Mouse (Mus musculus) stomach, postnatal 0 days (tissue): Measurements from ENCODE around the gene Pafah1b2. TPM values are rescaled to one million over a fixed set of nuclear protein-coding genes. Genes with fewer than 3 reads are reported as not detected.

Source experiments
- ATAC-seq: fragments of 200-750 bp; cut with Nextera tagmentation; 2 replicates; pipeline ENCODE4 v1.8.0; 2017; ENCODE audit not compliant: low FRiP score, low TSS enrichment
- DNase-seq: peaks from one replicate; pipeline ENCODE4 v3.0.0-alpha.2; 2016; ENCODE audit warnings: low spot score
- H3K27ac ChIP-seq: fragments of 300-500 bp; sonication (generic); replicated peaks from 2 replicates; pipeline ENCODE4 v1.5.1; 2014; ENCODE audit warnings: mild to moderate bottlenecking, control low read depth
- H3K27me3 ChIP-seq: fragments of 300-500 bp; sonication (generic); 2 replicates; pipeline ENCODE4 v1.6.1; 2014; ENCODE audit warnings: low read length; ENCODE audit not compliant: control insufficient read depth, insufficient read depth
- H3K36me3 ChIP-seq: fragments of 300-500 bp; sonication (generic); 2 replicates; pipeline ENCODE4 v1.6.1; 2014; ENCODE audit warnings: low read length, mixed read lengths; ENCODE audit not compliant: control insufficient read depth, insufficient read depth
- H3K4me1 ChIP-seq: fragments of 300-500 bp; sonication (generic); replicated peaks from 2 replicates; pipeline ENCODE4 v1.6.1; 2014; ENCODE audit warnings: antibody characterized with exemption; ENCODE audit not compliant: control insufficient read depth, insufficient read depth
- H3K4me2 ChIP-seq: fragments of 300-500 bp; sonication (generic); replicated peaks from 2 replicates; pipeline ENCODE4 v1.6.1; 2014; ENCODE audit warnings: low read depth, mild to moderate bottlenecking, control low read depth, moderate library complexity
- H3K4me3 ChIP-seq: fragments of 300-500 bp; sonication (generic); 2 replicates; pipeline ENCODE4 v1.5.1; 2014; ENCODE audit warnings: low read depth, low read length, control low read depth
- H3K9ac ChIP-seq: fragments of 300-500 bp; sonication (generic); 2 replicates; pipeline ENCODE4 v1.6.1; 2014; ENCODE audit warnings: mild to moderate bottlenecking, low read length, control low read depth, mixed read lengths
- H3K9me3 ChIP-seq: fragments of 300-500 bp; sonication (generic); 2 replicates; pipeline ENCODE4 v1.6.1; 2016; ENCODE audit warnings: low read length; ENCODE audit not compliant: control insufficient read depth
- CTCF ChIP-seq: IDR thresholded peaks from 2 replicates; pipeline ENCODE4 v1.5.1; 2016; ENCODE audit warnings: antibody characterized with exemption, low read depth, mild to moderate bottlenecking, moderate library complexity
- EP300 ChIP-seq: optimal IDR thresholded peaks from 2 replicates; pipeline ENCODE3; 2016; ENCODE audit warnings: antibody characterized with exemption
- WGBS: fragments of 180-500 bp; shearing (Covaris S2); extraction: QIAGEN DNeasy Blood & Tissue Kit; methylation state at CpG from one replicate; pipeline ENCODE4 v1.1.7; 2014; 5-methylcytosine and 5-hydroxymethylcytosine counted together
- polyA plus RNA-seq: library from polyadenylated mRNA; unstranded; fragments of >200 nt; fragmentation: Nextera tagmentation; extraction: Ambion mirVana; gene quantifications from 2 replicates; pipeline ENCODE4 v1.2.1, GENCODE M21; 2015

The Pafah1b2 gene
- polyA plus RNA-seq, 1 experiment from 2014 or later: 79.0 TPM

DNA sequence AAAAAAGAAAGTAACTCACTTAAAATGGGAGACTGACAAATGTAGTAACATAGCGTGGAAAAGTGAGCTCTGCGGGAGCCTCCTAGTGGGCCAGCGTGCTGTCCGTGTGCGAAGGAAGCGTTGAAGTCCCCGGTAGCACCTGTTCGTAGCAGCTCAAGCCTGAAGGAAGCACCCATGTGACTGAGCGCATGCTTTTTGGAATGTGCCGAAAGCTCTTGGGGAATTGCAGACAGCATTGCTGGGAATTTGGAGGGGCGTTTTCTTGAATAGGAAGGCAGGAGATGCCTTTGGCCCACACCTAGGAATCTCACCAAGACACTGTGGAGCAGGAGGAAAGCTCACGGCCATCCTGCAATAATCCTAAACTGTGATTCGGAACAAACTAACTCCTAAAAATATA, 26.3 kb upstream of the Pafah1b2 start:
- no peak overlapping the region for H3K4me2 ChIP-seq
- H3K9ac ChIP-seq: no peak overlapping the region
- TF ChIP-seq EP300 (no peak), CTCF (no peak)
- no peak overlapping the region for H3K4me3 ChIP-seq
- WGBS: 92% methylated on average over 13 of the region's 13 CpGs
- no peak for ATAC-seq
- no peaks in the 10 kb centered on the region for H3K36me3 ChIP-seq
- peaks cover 2% of the 10 kb centered on the region; the same call in 1 of the 2 replicates for H3K4me1 ChIP-seq
- H3K9me3 ChIP-seq: no peaks in the 10 kb centered on the region
- no peaks in the 10 kb centered on the region for H3K27me3 ChIP-seq
- no peak overlapping the region for H3K27ac ChIP-seq
- no peak for DNase-seq

DNA sequence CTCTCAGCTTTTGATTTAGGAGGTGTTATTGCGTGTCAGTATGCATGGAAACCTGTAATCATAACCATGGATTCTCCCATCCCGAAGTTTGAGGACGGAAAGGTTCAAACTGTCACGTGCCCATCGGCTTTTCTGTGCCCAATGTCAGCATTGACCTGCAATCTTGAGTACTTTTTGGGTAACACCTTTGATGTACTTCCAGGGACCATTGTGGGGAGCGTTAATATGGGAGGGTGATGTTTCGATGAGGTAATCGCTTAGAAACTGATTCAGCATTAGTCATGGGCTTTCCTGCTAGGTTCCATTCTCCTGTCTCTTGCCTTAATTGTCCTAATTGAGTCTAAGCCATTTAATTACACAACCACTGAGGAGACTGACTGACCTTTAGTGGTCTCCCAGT, 24.4 kb upstream of the Pafah1b2 start:
- no peak overlapping the region for H3K4me3 ChIP-seq
- H3K9ac ChIP-seq: no peak overlapping the region
- H3K4me1 ChIP-seq: peaks cover 7% of the 10 kb centered on the region
- H3K27me3 ChIP-seq: no peaks in the 10 kb centered on the region
- H3K9me3 ChIP-seq: no peaks in the 10 kb centered on the region
- ATAC-seq: no peak
- no peak for DNase-seq
- no peak overlapping the region for H3K27ac ChIP-seq
- WGBS: 91% methylated on average over 8 of the region's 8 CpGs
- no peaks in the 10 kb centered on the region for H3K36me3 ChIP-seq
- TF ChIP-seq EP300 (no peak), CTCF (no peak)
- H3K4me2 ChIP-seq: no peak overlapping the region

DNA sequence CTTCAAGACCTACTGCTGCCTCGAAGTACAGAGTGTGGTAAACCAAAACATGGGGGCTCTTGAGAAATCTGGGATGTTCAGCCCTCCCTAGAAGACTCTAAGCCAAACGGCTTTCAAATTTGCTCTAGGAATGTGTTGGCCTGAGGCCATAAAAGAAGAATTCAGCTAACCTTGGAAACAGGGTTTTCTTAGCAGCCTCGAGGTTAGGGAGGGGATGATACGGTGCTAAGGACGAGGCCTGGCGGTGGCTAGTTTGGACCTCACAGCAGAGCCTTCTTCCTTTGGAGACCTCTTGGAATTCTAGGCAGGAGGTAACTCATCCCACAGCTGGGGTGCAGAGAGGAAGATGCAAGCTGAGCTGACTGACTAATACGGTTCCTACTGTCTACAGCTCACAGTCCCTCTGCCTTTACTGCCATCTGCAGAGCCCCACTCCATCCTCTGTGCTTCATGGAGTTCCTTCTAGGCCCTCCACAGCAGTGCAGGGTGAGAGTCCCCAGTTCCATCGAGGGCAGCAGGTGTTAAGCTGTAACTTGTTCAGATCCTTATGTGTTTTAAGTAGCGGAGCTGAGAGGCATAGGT, 22.9 kb upstream of the Pafah1b2 start:
- Histone ChIP-seq H3K36me3 (no peaks in the 10 kb centered on the region), H3K4me1 (peaks cover 7% of the 10 kb centered on the region), H3K4me3 (no peak overlapping the region), H3K27me3 (no peaks in the 10 kb centered on the region), H3K4me2 (no peak overlapping the region), H3K9me3 (no peaks in the 10 kb centered on the region), H3K9ac (no peak overlapping the region), H3K27ac (no peak overlapping the region)
- TF ChIP-seq CTCF (no peak), EP300 (no peak)
- WGBS: 47% methylated on average over 9 of the region's 9 CpGs
- no peak for ATAC-seq
- DNase-seq: no peak

DNA sequence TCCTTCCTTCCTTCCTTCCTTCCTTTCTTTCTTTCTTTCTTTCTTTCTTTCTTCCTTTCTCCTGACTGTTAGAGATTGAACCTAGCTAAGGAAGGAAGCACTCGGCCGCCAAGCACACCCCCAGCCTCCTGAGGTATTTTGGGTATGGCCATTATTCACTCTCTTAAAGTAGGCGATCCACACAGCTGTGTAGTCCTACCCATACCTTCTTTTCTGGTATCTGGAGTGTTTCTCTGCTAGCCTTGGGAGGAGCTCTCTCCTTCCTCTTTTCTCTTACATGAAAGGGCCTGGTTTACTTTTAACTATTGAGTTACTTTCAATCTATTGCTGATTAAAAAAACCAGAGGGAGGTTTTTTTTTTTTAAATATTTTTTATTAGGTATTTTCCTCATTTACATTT, 21.4 kb upstream of the Pafah1b2 start:
- H3K4me3 ChIP-seq: no peak overlapping the region
- DNase-seq (no peak), ATAC-seq (no peak)
- H3K27me3 ChIP-seq: no peaks in the 10 kb centered on the region
- H3K9ac ChIP-seq: no peak overlapping the region
- TF ChIP-seq EP300 (no peak), CTCF (no peak)
- H3K27ac ChIP-seq: no peak overlapping the region
- 73% methylated on average over 3 of the region's 3 CpGs for WGBS
- H3K36me3 ChIP-seq: no peaks in the 10 kb centered on the region
- H3K4me2 ChIP-seq: no peak overlapping the region
- peaks cover 11% of the 10 kb centered on the region for H3K4me1 ChIP-seq
- no peaks in the 10 kb centered on the region for H3K9me3 ChIP-seq

DNA sequence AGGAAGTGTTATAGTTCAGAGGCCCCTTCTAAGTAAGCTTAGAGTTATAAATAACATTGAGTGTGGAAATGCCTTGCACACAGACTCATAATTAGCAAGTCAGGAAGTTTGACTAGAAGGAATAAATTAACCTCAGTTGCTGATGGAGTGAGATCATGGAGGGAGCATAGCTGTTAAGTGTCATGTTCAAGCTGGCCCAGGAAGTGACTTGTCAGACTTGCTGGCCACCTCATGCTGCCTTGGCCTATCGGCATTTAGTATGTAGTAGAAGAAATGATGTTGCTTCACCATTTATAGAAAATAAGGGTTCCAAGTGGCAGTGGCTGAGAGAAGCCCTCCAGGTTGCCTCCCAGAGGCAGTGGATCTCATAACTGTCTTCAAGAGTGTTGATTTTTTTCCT, 20.6 kb upstream of the Pafah1b2 start:
- TF ChIP-seq EP300: no peak
- TF ChIP-seq CTCF: no peak
- H3K9me3 ChIP-seq: no peaks in the 10 kb centered on the region
- H3K27ac ChIP-seq: no peak overlapping the region
- no peak overlapping the region for H3K9ac ChIP-seq
- H3K4me1 ChIP-seq: peaks cover 11% of the 10 kb centered on the region
- no peaks in the 10 kb centered on the region for H3K27me3 ChIP-seq
- H3K36me3 ChIP-seq: no peaks in the 10 kb centered on the region
- WGBS: 60% methylated on average over 1 of the region's 1 CpGs
- no peak for ATAC-seq
- no peak overlapping the region for H3K4me2 ChIP-seq
- no peak overlapping the region for H3K4me3 ChIP-seq
- no peak for DNase-seq

DNA sequence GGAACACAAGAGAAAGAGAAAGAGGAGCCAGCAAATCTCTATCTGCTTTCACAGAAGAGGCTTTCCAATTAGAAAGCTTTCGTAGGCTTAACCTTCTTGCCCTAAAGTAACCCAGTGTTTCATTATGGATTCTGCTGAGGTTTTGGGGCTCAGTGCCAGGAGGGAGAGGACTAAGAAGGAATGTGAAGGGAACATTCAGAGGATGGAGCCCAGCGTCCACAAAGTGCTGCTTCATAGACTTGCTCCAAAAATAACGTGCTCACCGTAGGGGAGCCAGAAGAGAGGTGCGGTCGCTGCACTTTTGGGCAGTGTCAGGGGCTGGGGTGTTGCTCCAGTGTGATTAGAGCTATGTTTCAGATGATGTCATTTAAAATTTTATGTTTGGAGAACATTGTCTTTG, 19.7 kb upstream of the Pafah1b2 start:
- Histone ChIP-seq H3K27ac (no peak overlapping the region), H3K27me3 (no peaks in the 10 kb centered on the region), H3K4me3 (no peak overlapping the region), H3K9me3 (no peaks in the 10 kb centered on the region), H3K36me3 (no peaks in the 10 kb centered on the region), H3K4me1 (peaks cover 11% of the 10 kb centered on the region), H3K9ac (no peak overlapping the region), H3K4me2 (no peak overlapping the region)
- TF ChIP-seq CTCF: no peak
- no peak for TF ChIP-seq EP300
- no peak for DNase-seq
- no peak for ATAC-seq
- WGBS: 38% methylated on average over 6 of the region's 6 CpGs
